Mouse (Mus musculus): Measurements from ENCODE around the gene Vmn1r168. TPM values are rescaled to one million over a fixed set of nuclear protein-coding genes. Genes with fewer than 3 reads are reported as not detected.

Vmn1r168 gene
- not detected for polyA plus RNA-seq (2014; fragmentation: Illumina TruSeq; extraction: RNeasy Lipid Tissue Mini Kit (QIAGEN cat#74804); ENCODE audit: low read depth, low replicate concordance)

DNA sequence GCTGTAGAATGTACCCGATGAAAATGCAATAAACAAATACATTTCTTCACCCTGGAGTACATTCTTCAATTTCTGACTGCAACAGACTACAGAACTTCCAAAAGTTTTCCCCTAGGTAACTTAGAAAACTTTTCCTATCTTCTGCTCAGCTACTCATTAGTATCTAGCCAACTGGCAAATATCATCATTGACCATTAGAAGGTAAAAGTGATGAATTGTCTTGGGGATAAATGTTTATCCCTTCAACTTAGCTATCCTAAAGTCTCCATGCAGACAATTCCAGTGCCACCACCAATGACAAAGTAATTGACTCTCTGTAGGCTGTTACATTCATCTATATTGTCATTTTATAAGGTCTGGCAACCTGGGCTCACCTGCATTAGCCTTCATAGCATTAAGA lies at the start of gene Vmn1r168:
Gene Vmn1r168 (plus strand): TSS at position 301 of the 400 bp plus-strand sequence.

GRCm38 (mm10) chr7:23507106-23507505 lies 32.4 kb upstream of the Vmn1r168 start, which contains the start of gene Vmn1r167:
Gene Vmn1r167, minus strand, starts transcription at chr7:23507206.

DNA sequence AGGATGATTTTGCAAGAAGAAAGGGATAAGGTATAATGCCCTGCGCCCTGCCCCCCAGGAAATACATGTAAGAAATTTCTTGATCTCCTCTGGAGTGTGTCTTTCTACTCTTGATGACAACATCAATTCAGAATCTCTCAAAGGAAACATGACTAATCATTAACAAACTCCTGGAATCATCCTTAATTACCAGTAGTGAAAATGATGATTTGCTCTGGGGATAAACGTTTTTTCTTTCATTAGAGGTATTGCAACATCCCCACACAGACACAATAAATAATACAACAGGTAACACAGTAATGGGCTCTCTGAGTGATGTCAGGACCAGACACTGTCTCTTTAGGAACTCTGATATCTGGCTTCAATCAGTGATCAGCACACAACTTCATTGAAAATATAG lies 35.7 kb downstream of the Vmn1r168 start, which contains the start of gene Vmn1r169:
Gene Vmn1r169 (plus strand): TSS at position 301 of the 400 bp plus-strand sequence.

Other genes starting within 250 kb of the Vmn1r168 start
- not detected for gene Nlrp4e, start 238.5 kb upstream of the Vmn1r168 start, polyA plus RNA-seq (2014; fragmentation: Illumina TruSeq; extraction: RNeasy Lipid Tissue Mini Kit (QIAGEN cat#74804); ENCODE audit: low read depth, low replicate concordance)
- gene Nlrp5, start 153.8 kb upstream of the Vmn1r168 start, polyA plus RNA-seq (2014; fragmentation: Illumina TruSeq; extraction: RNeasy Lipid Tissue Mini Kit (QIAGEN cat#74804); ENCODE audit: low read depth, low replicate concordance), result not detected
- not detected for gene Vmn1r167, start 32.5 kb upstream of the Vmn1r168 start, polyA plus RNA-seq (2014; fragmentation: Illumina TruSeq; extraction: RNeasy Lipid Tissue Mini Kit (QIAGEN cat#74804); ENCODE audit: low read depth, low replicate concordance)
- gene Vmn1r169, start 35.8 kb downstream of the Vmn1r168 start, polyA plus RNA-seq (2014; fragmentation: Illumina TruSeq; extraction: RNeasy Lipid Tissue Mini Kit (QIAGEN cat#74804); ENCODE audit: low read depth, low replicate concordance), result not detected
- not detected for gene Vmn1r170, start 66.4 kb downstream of the Vmn1r168 start, polyA plus RNA-seq (2014; fragmentation: Illumina TruSeq; extraction: RNeasy Lipid Tissue Mini Kit (QIAGEN cat#74804); ENCODE audit: low read depth, low replicate concordance)
- not detected for gene Vmn1r171, start 91.0 kb downstream of the Vmn1r168 start, polyA plus RNA-seq (2014; fragmentation: Illumina TruSeq; extraction: RNeasy Lipid Tissue Mini Kit (QIAGEN cat#74804); ENCODE audit: low read depth, low replicate concordance)
- not detected for gene Vmn1r172, start 118.6 kb downstream of the Vmn1r168 start, polyA plus RNA-seq (2014; fragmentation: Illumina TruSeq; extraction: RNeasy Lipid Tissue Mini Kit (QIAGEN cat#74804); ENCODE audit: low read depth, low replicate concordance)
- not detected for gene Vmn1r173, start 161.0 kb downstream of the Vmn1r168 start, polyA plus RNA-seq (2014; fragmentation: Illumina TruSeq; extraction: RNeasy Lipid Tissue Mini Kit (QIAGEN cat#74804); ENCODE audit: low read depth, low replicate concordance)
- not detected for gene Vmn1r174, start 212.5 kb downstream of the Vmn1r168 start, polyA plus RNA-seq (2014; fragmentation: Illumina TruSeq; extraction: RNeasy Lipid Tissue Mini Kit (QIAGEN cat#74804); ENCODE audit: low read depth, low replicate concordance)